ENCODE assay signal across 11 mouse cellular contexts in genomic region chr12:80103521-80103973, GRCm38 (mm10). TPM values are rescaled to one million over a fixed set of nuclear protein-coding genes. Genes with fewer than 3 reads are reported as not detected.
A peak's percentile ranks its signal among the peaks of the same experiment; 100 is the strongest.
DNase-seq lines count a peak whose midpoint lies in the region; ATAC-seq and TF ChIP-seq lines count a peak whose summit lies in the region.
"Had no signal": no experiment of that assay in that cellular context is flagged by ENCODE, and none has a peak within 500 bp of the region (broad histone marks: within the 10 kb centered on the region; RNA-seq: fewer than 3 reads in every experiment).

No protein-coding gene starts in this region.

- H3K27ac ChIP-seq in embryonic facial prominence, embryonic 10.5 days (replicated peaks): peak overlapping the region; percentile 78
- H3K27ac ChIP-seq in embryonic facial prominence, embryonic 15.5 days (replicated peaks): peak overlapping the region; percentile 63
- H3K27ac ChIP-seq in lung, postnatal 0 days (ENCODE audit: low read length): peak overlapping the region; percentile 70
- H3K27ac ChIP-seq: layer of hippocampus, adult 2 months had no signal

- H3K4me1 ChIP-seq in embryonic facial prominence, embryonic 10.5 days: peaks cover 13% of the 10 kb centered on the region
- peaks cover 6% of the 10 kb centered on the region for H3K4me1 ChIP-seq in embryonic facial prominence, embryonic 15.5 days
- H3K4me1 ChIP-seq in lung, postnatal 0 days (ENCODE audit: insufficient read depth, low read depth, low read length): no peaks in the 10 kb centered on the region; the same call in 1 of the 2 replicates

- no peaks in the 10 kb centered on the region for H3K9me3 ChIP-seq in embryonic facial prominence, embryonic 10.5 days
- H3K9me3 ChIP-seq in embryonic facial prominence, embryonic 15.5 days (replicated peaks): no peaks in the 10 kb centered on the region
- H3K9me3 ChIP-seq in lung, postnatal 0 days (ENCODE audit: low read length): no peaks in the 10 kb centered on the region

- no peaks in the 10 kb centered on the region for H3K27me3 ChIP-seq in embryonic facial prominence, embryonic 10.5 days (replicated peaks; ENCODE audit: low read depth, poor library complexity, severe bottlenecking)
- H3K27me3 ChIP-seq in embryonic facial prominence, embryonic 15.5 days: no peaks in the 10 kb centered on the region
- no peaks in the 10 kb centered on the region for H3K27me3 ChIP-seq in lung, postnatal 0 days (replicated peaks; ENCODE audit: insufficient read depth, low read length)

- WGBS in embryonic facial prominence, embryonic 10.5 days: 40% methylated on average over 5 of the region's 5 CpGs
- WGBS in embryonic facial prominence, embryonic 15.5 days: 44% methylated on average over 5 of the region's 5 CpGs
- 14% methylated on average over 5 of the region's 5 CpGs for WGBS in large intestine, adult 2 months
- 28% methylated on average over 5 of the region's 5 CpGs for WGBS in lung, postnatal 0 days

- peaks cover 29% of the 10 kb centered on the region for H3K36me3 ChIP-seq in embryonic facial prominence, embryonic 10.5 days (replicated peaks)
- H3K36me3 ChIP-seq in embryonic facial prominence, embryonic 15.5 days: peaks cover 12% of the 10 kb centered on the region; the same call in 1 of the 2 replicates
- H3K36me3 ChIP-seq in lung, postnatal 0 days (ENCODE audit: insufficient read depth, low read length): no peaks in the 10 kb centered on the region

- H3K4me2 ChIP-seq in embryonic facial prominence, embryonic 15.5 days (replicated peaks): no peak overlapping the region
- no peak overlapping the region; the same call in 1 of the 2 replicates for H3K4me2 ChIP-seq in lung, postnatal 0 days (replicated peaks; ENCODE audit: low read depth, low read length)
- H3K4me2 ChIP-seq: midbrain, embryonic 11.5 days had no signal

- DNase-seq in embryonic facial prominence, embryonic 10.5 days (ENCODE audit: low spot score): no peak
- DNase-seq in large intestine, adult 2 months (ENCODE audit: low read depth, low spot score): peak; percentile 85
- DNase-seq in lung, postnatal 0 days (ENCODE audit: low spot score): peak; percentile 91
- DNase-seq in ovary, postnatal 10 days (ENCODE audit: low spot score): no peak
- no peak for DNase-seq in cerebellum, adult 8-10 months
- DNase-seq in layer of hippocampus, adult 18-20 months (ENCODE audit: low spot score in 2 of 2): no peak
- DNase-seq: thymus, postnatal 36 days had no signal

- peak; percentile 41; the same call in 1 of the 2 replicates for TF ChIP-seq EP300 in lung, postnatal 0 days (IDR thresholded peaks at IDR 0.05)

- no peak overlapping the region for H3K9ac ChIP-seq in embryonic facial prominence, embryonic 15.5 days
- H3K9ac ChIP-seq in lung, postnatal 0 days (replicated peaks; ENCODE audit: low read depth): no peak overlapping the region

- TF ChIP-seq CTCF in lung, postnatal 0 days (IDR thresholded peaks at IDR 0.05): no peak

- no peak; the same call in 1 of the 2 replicates for ATAC-seq in embryonic facial prominence, embryonic 15.5 days (ENCODE audit: insufficient number of reproducible peaks, low FRiP score, low TSS enrichment, low read depth)
- ATAC-seq in lung, postnatal 0 days: peak; percentile 83
- ATAC-seq in erythroblast, adult 5-6 weeks (replicated peaks; ENCODE audit: low FRiP score, poor library complexity, severe bottlenecking): no peak

- 0 out of 2 replicates have a peak overlapping the region, but pooled peaks have one; percentile 11 for H3K4me3 ChIP-seq in embryonic facial prominence, embryonic 10.5 days
- H3K4me3 ChIP-seq in embryonic facial prominence, embryonic 15.5 days (replicated peaks): no peak overlapping the region
- no peak overlapping the region for H3K4me3 ChIP-seq in lung, postnatal 0 days (ENCODE audit: low read depth, low read length)
- H3K4me3 ChIP-seq: layer of hippocampus, adult 2 months had no signal

RNA-seq across cellular contexts. Expression of gene Zfp36l1, which starts 9.3 kb away (rescaled TPM):
- polyA plus RNA-seq in embryonic facial prominence, embryonic 10.5 days (2016; fragmentation: Nextera tagmentation; extraction: Ambion mirVana): 114 and 119 TPM in 2 replicates
- 153 and 178 TPM in 2 replicates for polyA plus RNA-seq in embryonic facial prominence, embryonic 15.5 days (2015; fragmentation: Nextera tagmentation; extraction: Ambion mirVana)
- 40.2 and 69.1 TPM in 2 replicates for polyA plus RNA-seq in large intestine, adult 2 months (2012; rRNA removed)
- polyA plus RNA-seq in lung, postnatal 0 days (2015; fragmentation: Nextera tagmentation; extraction: Ambion mirVana): 123 and 145 TPM in 2 replicates
- 8.8 and 12.7 TPM in 2 replicates for total RNA-seq in erythroblast, adult 5-6 weeks (2015; ENCODE audit: low replicate concordance)
- total RNA-seq in erythroblast, adult 5-6 weeks (2017; ENCODE audit: low replicate concordance): 4.0 and 4.3 TPM in 2 replicates
- 10 to 100 TPM; 40.0 to 53.4 TPM for total RNA-seq in layer of hippocampus, adult 18-20 months (2021)

Comparison
In these comparisons a context has a peak if more than half of its experiments do, and no peak if none do; other contexts are left out.
1. DNase-seq: peak in large intestine, adult 2 months (single experiment) and lung, postnatal 0 days (single experiment); none in embryonic facial prominence, embryonic 10.5 days (single experiment), ovary, postnatal 10 days (single experiment), cerebellum, adult 8-10 months (single experiment) and layer of hippocampus, adult 18-20 months (0 of 2).
2. Peak in every context shown above with its lines, with median percentiles within 50 percentile points of each other: H3K27ac ChIP-seq.